Mouse (Mus musculus) cortical plate, adult 2 months (tissue): ENCODE results near the gene Eef1akmt3. TPM values are rescaled to one million over a fixed set of nuclear protein-coding genes. Genes with fewer than 3 reads are reported as not detected.

ENCODE experiments used
- H3K27ac ChIP-seq: fragments of 200-500 bp; 2 replicates; pipeline ENCODE4 v1.5.1; 2012; ENCODE audit warnings: low read length, control low read depth, inconsistent platforms; ENCODE audit not compliant: insufficient read depth
- H3K4me1 ChIP-seq: fragments of 200-500 bp; 2 replicates; pipeline ENCODE4 v1.6.1; 2011; ENCODE audit warnings: low read length; ENCODE audit not compliant: control insufficient read depth, insufficient read depth
- H3K4me3 ChIP-seq: fragments of 200-500 bp; 2 replicates; pipeline ENCODE4 v1.5.1; 2011; ENCODE audit warnings: mild to moderate bottlenecking, low read length, control low read depth; ENCODE audit not compliant: insufficient read depth
- CTCF ChIP-seq: fragments of 200-500 bp; IDR thresholded peaks from 2 replicates; pipeline ENCODE4 v1.5.1; 2011; ENCODE audit warnings: mild to moderate bottlenecking, control low read depth, low read length; ENCODE audit not compliant: insufficient read depth; ENCODE audit errors: extremely low read depth
- POLR2A ChIP-seq: fragments of 200-500 bp; IDR thresholded peaks from 2 replicates; pipeline ENCODE4 v1.6.1; 2011; ENCODE audit warnings: mild to moderate bottlenecking, low read length, control low read depth; ENCODE audit not compliant: insufficient read depth; ENCODE audit errors: extremely low read depth
- polyA plus RNA-seq: library from polyadenylated mRNA; depleted of rRNA; stranded (reverse); fragments of >200 nt; gene quantifications from 2 replicates; pipeline ENCODE4 v1.2.3, GENCODE M21; 2012; rRNA removed

Eef1akmt3 gene
- polyA plus RNA-seq, 1 experiment = 0.21 TPM

GRCm38 (mm10) chr10:126988513-126989165, 52.7 kb downstream of the Eef1akmt3 start:
- no peak overlapping the region for H3K4me3 ChIP-seq
- H3K27ac ChIP-seq = no peak overlapping the region
- TF ChIP-seq POLR2A (no peak), CTCF (no peak)
- H3K4me1 ChIP-seq = peaks cover 11% of the 10 kb centered on the region

DNA sequence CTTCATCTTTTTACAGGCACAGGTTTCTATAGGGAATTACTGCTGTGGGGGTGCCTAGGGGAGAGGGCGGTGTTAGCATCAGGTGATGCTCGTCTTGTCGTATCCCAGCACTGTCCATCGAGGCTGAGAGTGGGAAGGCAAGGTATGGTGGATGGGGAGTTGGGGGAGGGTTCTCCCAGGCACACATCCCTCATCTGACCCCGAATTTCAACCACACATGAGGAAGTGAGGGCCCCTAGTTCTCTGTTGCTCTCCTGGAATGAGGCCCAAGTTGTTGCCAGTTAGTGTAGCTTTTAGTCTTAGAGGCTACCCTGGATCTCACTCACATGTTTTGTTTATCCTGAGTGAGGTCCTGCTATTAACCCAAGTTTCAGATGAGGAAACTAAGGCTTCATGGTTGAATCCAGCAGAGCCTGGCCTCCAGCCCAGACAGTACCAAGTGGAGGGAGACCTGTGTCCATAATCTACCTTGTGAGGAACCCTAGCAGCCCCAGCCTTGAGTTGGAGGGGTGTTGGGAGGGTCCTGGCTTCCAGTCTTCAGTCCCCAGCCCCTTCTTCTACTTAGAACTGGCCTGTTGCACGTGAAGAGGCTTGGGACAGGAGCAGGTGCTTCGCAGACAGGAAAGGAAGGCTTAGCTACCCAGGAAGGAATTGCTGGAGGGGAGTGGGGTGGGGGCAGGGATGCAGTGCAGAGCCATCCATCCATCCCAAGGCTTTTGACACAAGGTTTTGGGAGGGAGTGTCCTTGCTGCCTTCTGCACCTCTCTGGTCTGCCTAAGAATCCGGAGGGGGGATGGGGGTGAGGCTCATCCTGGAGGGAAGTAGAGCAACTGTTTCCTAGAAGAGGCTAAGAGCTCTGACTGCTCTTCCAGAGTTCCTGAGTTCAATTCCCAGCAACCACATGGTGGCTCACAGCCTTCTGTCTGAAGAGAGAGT, 53.9 kb downstream of the Eef1akmt3 start:
- TF ChIP-seq CTCF (no peak), POLR2A (no peak)
- H3K27ac ChIP-seq = peak overlapping the region; percentile 7; the same call in 1 of the 2 replicates
- no peak overlapping the region for H3K4me3 ChIP-seq
- H3K4me1 ChIP-seq = peaks cover 16% of the 10 kb centered on the region

DNA sequence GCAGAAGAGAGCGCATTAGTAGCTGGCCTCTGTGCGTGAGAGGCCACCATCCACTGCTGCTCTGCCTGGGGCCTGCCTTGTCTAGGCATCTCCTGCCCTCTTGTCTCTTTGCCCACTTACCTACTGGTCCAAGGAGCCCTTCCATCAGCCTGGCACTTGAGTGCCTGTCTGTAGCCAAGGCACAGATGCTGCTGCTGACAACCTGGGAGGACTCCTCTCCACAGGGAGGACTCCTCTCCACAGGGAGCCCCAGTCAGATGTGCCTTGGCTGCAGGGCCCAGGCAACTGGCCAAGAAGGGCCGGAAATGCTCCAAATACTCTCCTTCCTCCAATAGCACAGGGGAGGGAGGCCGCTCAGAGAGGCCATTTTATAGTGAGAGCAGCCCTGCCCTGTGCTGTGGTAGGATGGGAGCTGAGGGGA, 54.8 kb downstream of the Eef1akmt3 start:
- Histone ChIP-seq H3K4me1 (peaks cover 16% of the 10 kb centered on the region), H3K27ac (peak overlapping the region; percentile 30; the same call in 1 of the 2 replicates), H3K4me3 (no peak overlapping the region)
- TF ChIP-seq POLR2A (no peak), CTCF (no peak)

- no peak for TF ChIP-seq CTCF
- no peak for TF ChIP-seq POLR2A
- Histone ChIP-seq H3K4me3 (no peak overlapping the region), H3K27ac (no peak overlapping the region), H3K4me1 (peaks cover 16% of the 10 kb centered on the region)
Measured at GRCm38 (mm10) chr10:126985579-126985978, 55.7 kb downstream of the Eef1akmt3 start.

- H3K27ac ChIP-seq = no peak overlapping the region
- no peak for TF ChIP-seq POLR2A
- TF ChIP-seq CTCF = no peak
- H3K4me3 ChIP-seq = no peak overlapping the region
- peaks cover 16% of the 10 kb centered on the region for H3K4me1 ChIP-seq
Measured at GRCm38 (mm10) chr10:126985127-126985526, 56.2 kb downstream of the Eef1akmt3 start.

DNA sequence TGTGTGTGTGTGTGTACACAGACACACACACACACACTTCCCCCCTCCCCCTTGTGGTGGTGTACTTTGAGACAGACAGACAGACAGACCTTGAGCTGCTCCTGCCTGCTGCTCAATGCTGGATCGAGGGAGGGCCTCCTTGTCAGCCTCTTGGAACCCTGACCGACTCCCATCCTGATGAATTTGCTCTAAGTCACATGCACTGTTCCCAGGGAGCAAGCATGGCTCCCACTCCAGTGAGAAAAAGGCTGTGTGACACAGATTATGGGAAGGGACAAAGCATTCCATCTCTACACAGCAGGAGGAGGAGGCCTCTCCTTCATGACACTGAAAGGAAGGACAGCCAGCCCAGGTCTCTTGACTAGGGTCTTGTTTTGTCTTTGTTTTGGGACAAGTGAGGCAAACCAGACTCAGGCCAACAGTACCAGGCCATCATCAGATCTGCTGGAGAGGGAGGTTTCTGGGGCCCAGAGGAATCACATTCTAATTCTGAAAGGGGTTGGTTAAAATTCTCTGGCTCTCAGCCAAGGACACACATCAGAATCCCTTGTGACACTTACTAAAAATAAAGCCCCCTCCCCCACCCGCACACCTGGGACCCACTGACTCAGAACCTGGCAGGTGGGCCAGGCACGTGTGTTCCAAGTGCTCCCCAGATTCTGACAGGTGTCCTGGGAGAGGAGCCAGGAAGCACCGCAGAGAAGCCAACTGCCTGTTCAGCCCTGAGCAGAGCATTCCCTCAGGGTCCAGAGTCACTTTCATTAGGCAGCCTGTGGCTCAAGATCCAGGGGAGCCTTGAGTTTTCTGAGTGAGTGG, 56.9 kb downstream of the Eef1akmt3 start:
- no peak for TF ChIP-seq CTCF
- no peak for TF ChIP-seq POLR2A
- Histone ChIP-seq H3K27ac (no peak overlapping the region; the same call in 1 of the 2 replicates), H3K4me3 (no peak overlapping the region), H3K4me1 (peaks cover 16% of the 10 kb centered on the region)

DNA sequence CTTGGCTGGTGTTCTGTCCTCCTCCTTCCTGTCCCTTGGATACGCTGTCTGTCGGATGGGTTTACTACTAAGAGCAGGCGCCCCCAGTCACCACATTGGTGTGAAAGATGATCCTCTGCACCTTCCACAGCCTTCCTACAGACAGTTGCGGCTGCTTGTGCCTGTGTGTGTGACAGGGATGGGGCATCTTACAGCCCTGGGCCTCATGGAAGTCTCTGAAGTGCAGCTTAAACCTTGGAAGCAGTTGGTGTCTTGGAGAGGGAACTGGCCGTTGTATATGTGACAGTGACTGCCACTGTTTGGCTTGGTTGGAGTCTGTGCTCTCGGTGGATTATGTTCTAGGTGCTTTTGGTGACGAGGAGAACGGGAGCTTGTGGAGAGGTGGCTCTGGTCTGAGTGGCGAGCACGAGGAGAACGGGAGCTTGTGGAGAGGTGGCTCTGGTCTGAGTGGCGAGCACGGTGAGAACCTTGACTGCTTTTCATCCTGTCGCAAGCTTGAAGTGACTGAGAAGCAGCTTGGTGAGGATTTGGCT, 58.1 kb downstream of the Eef1akmt3 start:
- peaks cover 16% of the 10 kb centered on the region for H3K4me1 ChIP-seq
- peak overlapping the region; percentile 9; the same call in 1 of the 2 replicates for H3K27ac ChIP-seq
- TF ChIP-seq POLR2A (no peak), CTCF (no peak)
- H3K4me3 ChIP-seq = peak overlapping the region; percentile 49

DNA sequence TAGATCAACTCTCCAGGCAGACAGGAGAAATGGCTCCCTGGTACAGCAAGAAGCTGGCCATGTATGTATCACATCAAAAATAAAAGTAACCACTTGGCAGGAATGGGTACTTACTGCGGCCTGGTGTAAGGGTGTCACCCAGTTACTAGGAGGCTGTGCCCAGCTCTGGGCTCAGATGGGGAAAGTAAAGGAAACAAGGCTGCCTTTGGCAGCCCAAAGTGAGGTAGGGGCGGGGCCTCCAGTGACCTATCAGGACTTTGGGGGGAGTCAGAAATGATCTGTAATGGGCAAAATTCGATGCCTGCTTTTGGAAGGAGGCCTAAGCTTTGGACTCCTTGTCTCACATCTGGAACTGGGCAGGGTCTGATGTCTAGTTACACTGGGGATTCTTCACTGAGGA, 59.6 kb downstream of the Eef1akmt3 start:
- no peak overlapping the region for H3K27ac ChIP-seq
- TF ChIP-seq CTCF = no peak
- no peak for TF ChIP-seq POLR2A
- H3K4me1 ChIP-seq = peaks cover 14% of the 10 kb centered on the region
- H3K4me3 ChIP-seq = peak overlapping the region; percentile 49

Other genes starting within 250 kb of the Eef1akmt3 start
- 10.3 and 10.4 TPM in 2 replicates for gene Atp23, start 140.2 kb downstream of the Eef1akmt3 start, polyA plus RNA-seq
- gene Ctdsp2, start 62.8 kb downstream of the Eef1akmt3 start, polyA plus RNA-seq = 76.5 TPM in 2 replicates
- 0.11 and 0.19 TPM in 2 replicates for gene Avil, start 40.8 kb downstream of the Eef1akmt3 start, polyA plus RNA-seq
- 34.6 and 36.2 TPM in 2 replicates for gene Tsfm, start 10.7 kb downstream of the Eef1akmt3 start, polyA plus RNA-seq
- gene Mettl1, start 99 bp downstream of the Eef1akmt3 start, polyA plus RNA-seq = 14.0 and 14.6 TPM in 2 replicates
- 0.67 and 0.78 TPM in 2 replicates for gene Cyp27b1, start 6.7 kb upstream of the Eef1akmt3 start, polyA plus RNA-seq
- 11.8 TPM in 2 replicates for gene March9, start 18.7 kb upstream of the Eef1akmt3 start, polyA plus RNA-seq
- 134 and 139 TPM in 2 replicates for gene Cdk4, start 22.0 kb upstream of the Eef1akmt3 start, polyA plus RNA-seq
- 81.3 and 88.3 TPM in 2 replicates for gene Tspan31, start 28.8 kb upstream of the Eef1akmt3 start, polyA plus RNA-seq
- 383 and 414 TPM in 2 replicates for gene Agap2, start 33.8 kb upstream of the Eef1akmt3 start, polyA plus RNA-seq
- 106 TPM in 2 replicates for gene Os9, start 79.6 kb upstream of the Eef1akmt3 start, polyA plus RNA-seq
- gene B4galnt1, start 123.7 kb upstream of the Eef1akmt3 start, polyA plus RNA-seq = 127 and 129 TPM in 2 replicates
- 8.7 TPM in 2 replicates for gene Slc26a10, start 139.1 kb upstream of the Eef1akmt3 start, polyA plus RNA-seq
- 225 and 288 TPM in 2 replicates for gene Arhgef25, start 148.6 kb upstream of the Eef1akmt3 start, polyA plus RNA-seq
- gene Dtx3, start 154.2 kb upstream of the Eef1akmt3 start, polyA plus RNA-seq = 371 and 407 TPM in 2 replicates
- 116 and 117 TPM in 2 replicates for gene Pip4k2c, start 170.1 kb upstream of the Eef1akmt3 start, polyA plus RNA-seq
- 1,251 and 1,302 TPM in 2 replicates for gene Kif5a, start 221.8 kb upstream of the Eef1akmt3 start, polyA plus RNA-seq
- gene Dctn2, start 224.9 kb upstream of the Eef1akmt3 start, polyA plus RNA-seq = 304 and 309 TPM in 2 replicates
- 35.1 TPM in 2 replicates for gene Mbd6, start 247.5 kb upstream of the Eef1akmt3 start, polyA plus RNA-seq